Mouse (Mus musculus): ENCODE results near the gene 6820408C15Rik. TPM values are rescaled to one million over a fixed set of nuclear protein-coding genes. Genes with fewer than 3 reads are reported as not detected.
"Not testable (repeated sequence)": the region's sequence is repeated elsewhere in the genome, so short reads cannot be mapped to it uniquely, and the experiment has no call there.

The 6820408C15Rik gene
- polyA plus RNA-seq, 1 experiment from 2014 or later: 0.24 TPM

DNA sequence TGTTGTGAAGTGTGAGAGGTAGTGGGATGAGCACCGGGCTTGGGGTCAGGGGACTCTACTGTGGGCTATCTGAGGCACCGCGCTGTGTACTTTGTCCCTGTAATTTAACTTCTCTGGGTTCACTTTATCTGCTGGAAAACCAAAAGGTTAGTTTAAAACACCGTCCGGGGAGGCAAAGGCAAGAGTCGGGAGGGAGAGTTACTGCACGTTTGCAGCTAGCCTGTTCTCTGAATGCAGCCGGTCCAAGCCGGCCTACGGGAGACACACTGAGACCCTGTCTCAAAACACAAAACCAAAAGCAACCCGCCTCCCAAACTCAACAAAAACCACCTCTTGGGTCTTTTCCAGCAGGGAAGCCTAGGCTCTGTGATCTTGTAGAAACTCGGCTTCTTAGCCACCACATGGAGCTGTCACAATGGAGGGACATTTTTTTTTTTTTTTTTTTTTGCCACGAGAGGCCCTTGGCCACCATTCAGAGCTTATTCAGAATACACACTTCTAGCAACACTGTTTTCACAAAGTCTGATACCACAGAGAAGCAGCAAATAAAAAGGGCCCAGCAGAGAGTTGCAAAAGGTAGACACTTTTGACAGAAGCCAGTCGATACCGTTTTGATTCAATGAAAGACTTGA lies 2.7 kb upstream of the 6820408C15Rik start:
- peak overlapping the region; percentile 99 for H3K9ac ChIP-seq (replicated peaks)
- no peaks in the 10 kb centered on the region for H3K27me3 ChIP-seq
- H3K9me3 ChIP-seq: peaks cover 8% of the 10 kb centered on the region; the same call in 1 of the 2 replicates
- ATAC-seq (ENCODE audit: insufficient number of reproducible peaks, insufficient read depth, low FRiP score, low TSS enrichment, low read depth): no peak
- H3K27ac ChIP-seq: peak overlapping the region; percentile 99
- H3K36me3 ChIP-seq: no peaks in the 10 kb centered on the region
- peaks cover 41% of the 10 kb centered on the region for H3K4me1 ChIP-seq (replicated peaks)
- 6% methylated on average over 15 of the region's 15 CpGs for WGBS
- peak overlapping the region; percentile 95 for H3K4me2 ChIP-seq
- peak overlapping the region; percentile 89 for H3K4me3 ChIP-seq (replicated peaks)

DNA sequence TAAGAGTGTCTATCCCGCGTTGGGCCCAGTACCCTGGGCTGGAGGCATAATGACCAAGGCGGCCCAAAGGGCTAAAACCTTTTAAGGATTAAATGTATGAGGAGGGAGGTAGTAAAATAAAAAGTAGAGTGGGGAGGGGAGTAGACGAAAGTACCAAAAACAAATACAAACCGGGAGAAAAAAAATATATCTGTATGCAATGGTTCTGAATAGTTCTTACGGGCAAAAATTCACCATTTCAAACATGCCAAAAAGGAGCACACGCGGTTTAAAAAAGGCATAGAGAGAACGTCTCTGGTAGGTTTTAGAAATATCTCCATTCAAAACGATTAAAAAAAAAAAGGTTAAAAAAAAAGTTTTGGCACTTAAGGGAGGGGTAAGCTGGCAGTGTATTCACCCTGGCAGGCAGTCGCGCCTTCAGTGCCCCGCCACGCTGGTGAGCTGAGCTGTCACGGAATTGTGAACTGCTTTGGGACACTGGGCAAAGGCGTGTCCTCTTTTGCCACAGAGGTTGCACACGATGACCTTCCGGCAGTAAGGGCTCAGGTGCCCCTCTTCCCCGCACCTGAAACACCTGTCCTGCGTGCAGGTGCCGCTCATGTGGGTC lies 2.1 kb upstream of the 6820408C15Rik start:
- WGBS: 2% methylated on average over 21 of the region's 21 CpGs
- Histone ChIP-seq H3K4me3 (replicated peaks) (peak overlapping the region; percentile 89), H3K9me3 (peaks cover 8% of the 10 kb centered on the region; the same call in 1 of the 2 replicates), H3K4me2 (peak overlapping the region; percentile 95), H3K9ac (replicated peaks) (peak overlapping the region; percentile 99), H3K27me3 (no peaks in the 10 kb centered on the region), H3K36me3 (no peaks in the 10 kb centered on the region), H3K27ac (peak overlapping the region; percentile 99), H3K4me1 (replicated peaks) (peaks cover 41% of the 10 kb centered on the region)
- ATAC-seq (ENCODE audit: insufficient number of reproducible peaks, insufficient read depth, low FRiP score, low TSS enrichment, low read depth): no peak

DNA sequence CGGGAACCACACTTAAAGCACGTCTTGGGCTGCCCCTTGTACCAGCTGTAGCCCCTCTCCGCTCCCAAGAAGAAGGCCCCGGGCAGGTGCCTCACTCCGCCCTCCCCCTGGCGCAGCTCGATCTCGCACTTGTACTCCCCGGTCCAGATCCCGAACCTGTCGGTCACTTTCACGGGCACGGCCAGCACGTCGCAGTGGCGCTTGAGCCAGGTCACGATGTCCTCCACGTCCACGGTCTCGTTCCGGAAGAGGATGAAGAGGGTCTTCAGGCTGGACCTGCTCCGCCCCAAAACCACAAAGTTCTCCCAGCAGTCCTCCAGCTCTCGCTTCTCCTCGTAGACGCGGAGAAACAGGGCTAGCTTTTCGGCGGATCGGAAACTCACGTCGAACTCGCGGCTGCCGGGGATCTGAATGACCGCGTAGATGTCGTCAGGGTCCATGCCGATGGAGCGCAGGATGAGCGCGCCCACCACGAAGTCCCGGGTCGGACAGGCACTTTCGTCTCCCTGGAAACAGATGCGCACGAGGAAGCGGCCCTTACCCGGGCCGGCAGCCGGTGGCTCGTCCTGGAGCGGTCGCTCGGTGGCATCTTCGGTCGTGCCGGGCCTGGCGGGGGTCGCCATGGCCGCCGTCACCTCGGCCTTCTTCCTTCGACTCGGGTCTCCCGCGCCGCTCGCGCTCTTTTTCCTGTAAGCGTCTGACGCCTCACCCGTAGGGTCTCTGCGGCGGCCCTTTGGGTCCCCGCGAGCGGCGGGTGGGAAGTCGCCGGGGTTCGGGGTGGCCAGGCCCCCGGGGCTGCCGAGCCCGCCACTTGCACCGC lies 1.4 kb upstream of the 6820408C15Rik start:
- no peak for ATAC-seq (ENCODE audit: insufficient number of reproducible peaks, insufficient read depth, low FRiP score, low TSS enrichment, low read depth)
- H3K4me3 ChIP-seq (replicated peaks): peak overlapping the region; percentile 89
- H3K4me1 ChIP-seq (replicated peaks): peaks cover 41% of the 10 kb centered on the region
- peak overlapping the region; percentile 99 for H3K9ac ChIP-seq (replicated peaks)
- no peaks in the 10 kb centered on the region for H3K36me3 ChIP-seq
- 1% methylated on average over 86 of the region's 86 CpGs for WGBS
- peak overlapping the region; percentile 95 for H3K4me2 ChIP-seq
- H3K9me3 ChIP-seq: peaks cover 8% of the 10 kb centered on the region; the same call in 1 of the 2 replicates
- H3K27me3 ChIP-seq: no peaks in the 10 kb centered on the region
- H3K27ac ChIP-seq: peak overlapping the region; percentile 99

DNA sequence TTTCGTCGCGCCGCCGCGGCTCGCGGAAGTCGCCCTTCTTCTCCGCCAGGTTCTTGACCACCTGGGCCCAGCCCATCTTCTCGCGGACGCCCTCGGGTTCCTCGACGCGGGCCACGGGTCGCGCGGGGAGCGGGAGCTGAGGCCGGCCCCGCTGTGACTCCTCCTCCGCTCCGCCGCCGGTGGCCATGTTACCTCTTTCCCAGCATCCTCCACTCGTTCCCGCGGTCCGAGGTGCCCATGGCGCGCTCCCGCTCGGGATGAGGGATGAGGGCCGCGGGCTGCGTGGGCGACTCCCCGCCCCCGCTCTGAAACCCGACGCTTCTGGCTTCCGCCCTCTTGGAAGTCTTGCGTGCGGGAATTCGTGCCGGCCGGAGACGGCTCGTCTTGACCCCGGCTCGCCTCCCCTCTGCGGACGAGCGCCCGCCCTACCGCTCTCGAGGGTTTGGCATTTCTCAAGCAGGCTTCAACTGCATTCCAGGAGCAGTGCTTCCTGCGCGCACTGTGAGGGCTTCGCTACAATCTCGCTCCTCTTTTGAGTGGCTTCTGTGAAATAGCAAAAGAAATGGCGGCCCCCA lies 709 bp upstream of the 6820408C15Rik start, which contains the start of gene Zcchc3:
Gene Zcchc3, minus strand, starts transcription at position 437 of the 575 bp plus-strand sequence.
- peak within 1 kb of the TSS; percentile 89 for H3K4me3 ChIP-seq (replicated peaks)
- no peaks in the 10 kb centered on the region for H3K27me3 ChIP-seq
- peaks cover 10% of the 10 kb centered on the region; the same call in 1 of the 2 replicates for H3K9me3 ChIP-seq
- peak within 1 kb of the TSS; percentile 99 for H3K27ac ChIP-seq
- H3K4me1 ChIP-seq (replicated peaks): peaks cover 36% of the 10 kb centered on the region
- peak; percentile 65 for ATAC-seq (ENCODE audit: insufficient number of reproducible peaks, insufficient read depth, low FRiP score, low TSS enrichment, low read depth)
- H3K9ac ChIP-seq (replicated peaks): peak within 1 kb of the TSS; percentile 99
- peak within 1 kb of the TSS; percentile 95 for H3K4me2 ChIP-seq
- H3K36me3 ChIP-seq: no peaks in the 10 kb centered on the region
- under 1% methylated on average over 56 of the region's 65 CpGs for WGBS

DNA sequence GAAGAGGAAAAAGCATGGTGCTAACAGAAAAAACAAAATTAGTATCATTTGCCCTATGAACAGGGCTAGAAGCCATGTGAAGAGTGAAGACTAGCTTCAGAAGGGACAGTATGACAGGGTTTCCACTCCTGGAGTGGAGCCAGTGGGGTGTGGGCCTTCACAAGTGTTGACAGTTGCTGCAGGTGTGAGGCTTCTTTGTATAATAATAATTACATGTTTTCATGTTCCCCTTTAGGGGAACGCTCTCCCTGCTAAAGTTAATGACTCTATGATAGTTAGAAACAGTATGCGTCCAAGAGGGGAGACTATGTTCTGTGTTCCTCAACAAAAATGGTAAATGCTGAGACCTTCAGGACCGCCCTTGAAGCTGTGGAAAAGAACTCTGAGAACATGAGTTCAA lies 399 bp downstream of the 6820408C15Rik start:
- H3K27me3 ChIP-seq: no peaks in the 10 kb centered on the region
- H3K4me3 ChIP-seq (replicated peaks): peak overlapping the region; percentile 89; the same call in 1 of the 2 replicates
- H3K27ac ChIP-seq: peak overlapping the region; percentile 99
- no peak overlapping the region for H3K9ac ChIP-seq (replicated peaks)
- peak overlapping the region; percentile 95 for H3K4me2 ChIP-seq
- H3K36me3 ChIP-seq: no peaks in the 10 kb centered on the region
- H3K9me3 ChIP-seq: peaks cover 16% of the 10 kb centered on the region; the same call in 1 of the 2 replicates
- H3K4me1 ChIP-seq (replicated peaks): peaks cover 25% of the 10 kb centered on the region
- no peak for ATAC-seq (ENCODE audit: insufficient number of reproducible peaks, insufficient read depth, low FRiP score, low TSS enrichment, low read depth)
- 93% methylated on average over 3 of the region's 3 CpGs for WGBS

DNA sequence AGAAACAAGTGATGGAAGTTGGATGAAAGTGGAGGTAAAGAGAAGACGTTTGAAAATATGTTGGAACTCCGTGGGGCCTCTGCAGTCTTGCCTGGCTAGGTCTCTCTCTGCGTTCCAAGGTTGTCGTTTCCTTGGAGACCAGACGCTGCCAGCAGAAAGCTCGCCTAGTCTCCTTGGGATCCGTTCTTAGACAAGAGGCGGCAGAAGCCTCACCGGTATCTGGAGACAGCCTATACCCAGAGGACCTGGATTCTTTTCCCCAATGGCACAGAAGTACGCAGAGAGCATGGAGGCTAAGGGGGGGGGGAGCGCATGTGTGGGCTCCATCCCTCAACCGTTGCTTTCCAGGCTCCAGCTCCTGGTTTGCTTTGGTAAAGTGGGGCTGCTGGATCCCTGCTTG lies 12.1 kb downstream of the 6820408C15Rik start:
- ATAC-seq (ENCODE audit: insufficient number of reproducible peaks, insufficient read depth, low FRiP score, low TSS enrichment, low read depth): no peak
- Histone ChIP-seq H3K36me3 (no peaks in the 10 kb centered on the region), H3K27ac (no peak overlapping the region), H3K27me3 (no peaks in the 10 kb centered on the region), H3K9me3 (peaks cover 5% of the 10 kb centered on the region; the same call in 1 of the 2 replicates), H3K4me2 (peak overlapping the region; percentile 45), H3K4me3 (replicated peaks) (0 out of 2 replicates have a peak overlapping the region, but pooled peaks have one; percentile 3), H3K4me1 (replicated peaks) (peaks cover 8% of the 10 kb centered on the region), H3K9ac (replicated peaks) (no peak overlapping the region)
- WGBS: 7% methylated on average over 12 of the region's 12 CpGs

DNA sequence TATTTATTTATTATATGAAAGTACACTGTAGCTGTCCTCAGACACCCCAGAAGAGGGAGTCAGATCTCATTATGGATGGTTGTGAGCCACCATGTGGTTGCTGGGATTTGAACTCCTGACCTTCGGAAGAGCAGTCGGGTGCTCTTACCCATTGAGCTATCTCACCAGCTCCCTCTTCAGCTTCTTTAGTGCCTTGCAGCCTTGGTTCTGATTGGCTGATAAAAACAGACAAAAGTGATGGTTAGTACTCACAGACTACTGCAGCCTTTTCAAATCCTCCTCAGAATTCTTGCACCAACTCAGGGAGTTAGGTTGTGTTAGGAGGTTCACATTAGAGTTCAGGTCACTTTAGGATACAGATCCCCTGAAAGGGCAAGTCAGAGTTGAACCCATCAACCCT lies 13.1 kb downstream of the 6820408C15Rik start:
- H3K4me3 ChIP-seq (replicated peaks); H3K27ac ChIP-seq; H3K36me3 ChIP-seq; H3K27me3 ChIP-seq; H3K9me3 ChIP-seq; ATAC-seq (ENCODE audit: insufficient number of reproducible peaks, insufficient read depth, low FRiP score, low TSS enrichment, low read depth); H3K9ac ChIP-seq (replicated peaks); H3K4me1 ChIP-seq (replicated peaks); H3K4me2 ChIP-seq: not testable (repeated sequence)
- WGBS: 86% methylated on average over 2 of the region's 2 CpGs

DNA sequence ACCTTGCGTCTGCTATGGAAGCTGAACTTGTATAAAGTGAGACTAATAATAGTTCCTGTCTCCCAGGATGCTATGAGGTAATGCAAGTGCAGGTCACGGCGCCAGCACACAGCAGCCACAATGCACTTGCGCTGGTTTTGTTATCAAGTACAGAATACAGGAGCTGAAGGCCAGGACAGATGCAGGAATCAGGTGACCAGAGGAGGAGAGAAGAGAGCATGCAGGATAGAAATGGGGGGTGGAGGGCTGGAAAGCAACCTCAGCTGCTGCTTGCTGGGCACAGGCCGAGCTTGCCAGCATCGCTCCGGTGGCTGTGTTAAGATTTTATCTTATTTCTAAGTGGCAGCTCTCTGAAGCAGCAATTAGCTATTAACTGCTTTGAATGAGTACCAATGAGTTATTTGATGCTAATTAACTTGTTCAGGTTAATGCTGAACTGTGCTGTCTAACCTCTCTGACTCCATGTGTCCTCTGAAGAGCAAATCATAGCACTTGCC lies 21.1 kb downstream of the 6820408C15Rik start:
- H3K27ac ChIP-seq: no peak overlapping the region
- no peaks in the 10 kb centered on the region; the same call in 1 of the 2 replicates for H3K27me3 ChIP-seq
- H3K4me1 ChIP-seq (replicated peaks): peaks cover 10% of the 10 kb centered on the region; the same call in 1 of the 2 replicates
- ATAC-seq (ENCODE audit: insufficient number of reproducible peaks, insufficient read depth, low FRiP score, low TSS enrichment, low read depth): no peak
- no peak overlapping the region for H3K4me2 ChIP-seq
- WGBS: 79% methylated on average over 7 of the region's 7 CpGs
- H3K36me3 ChIP-seq: no peaks in the 10 kb centered on the region
- no peak overlapping the region for H3K9ac ChIP-seq (replicated peaks)
- no peak overlapping the region for H3K4me3 ChIP-seq (replicated peaks)
- no peaks in the 10 kb centered on the region for H3K9me3 ChIP-seq

DNA sequence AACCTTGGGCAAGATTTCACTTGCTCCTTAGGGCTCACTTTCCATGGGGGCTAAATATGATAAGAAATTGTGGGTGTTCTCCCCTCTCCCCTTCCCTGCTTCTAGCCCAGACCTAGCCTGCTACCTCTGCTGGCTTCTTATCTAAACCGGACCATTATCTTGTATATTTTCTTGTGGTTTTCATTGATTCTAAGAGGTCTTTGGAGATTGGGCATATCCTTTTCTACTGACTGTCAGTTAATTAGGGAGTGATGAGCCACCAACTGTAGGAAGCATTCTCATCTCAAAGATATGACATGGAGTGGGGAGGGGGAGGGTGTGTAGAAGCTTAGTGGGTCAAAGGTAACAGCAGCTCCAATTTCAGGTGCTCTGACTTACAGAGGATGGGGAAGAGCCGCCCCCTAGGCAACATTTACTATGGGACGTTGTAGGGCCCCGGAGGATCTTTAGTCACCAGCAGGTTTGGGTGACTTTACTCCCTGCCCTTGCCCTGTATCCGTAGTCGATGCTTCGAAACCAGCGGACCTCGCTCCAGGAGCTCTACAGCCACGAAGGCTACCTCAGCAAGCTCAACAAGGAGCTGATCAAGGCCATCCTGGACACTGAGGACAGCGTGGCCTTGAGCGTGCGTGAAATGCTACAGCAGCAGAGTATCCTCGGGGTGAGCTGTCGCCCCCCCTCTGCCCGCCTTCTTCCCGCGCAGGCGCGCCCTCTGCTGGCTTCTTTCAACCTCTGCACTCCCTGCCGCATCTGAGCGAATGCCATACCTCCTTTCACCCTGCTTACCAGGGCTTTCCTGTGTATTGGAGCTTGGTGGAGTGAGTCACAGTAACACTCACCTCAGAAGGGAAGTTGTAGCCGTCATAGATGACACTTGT lies 21.8 kb downstream of the 6820408C15Rik start:
- Histone ChIP-seq H3K27me3 (no peaks in the 10 kb centered on the region; the same call in 1 of the 2 replicates), H3K9me3 (no peaks in the 10 kb centered on the region)
- 4% methylated on average over 23 of the region's 23 CpGs for WGBS

DNA sequence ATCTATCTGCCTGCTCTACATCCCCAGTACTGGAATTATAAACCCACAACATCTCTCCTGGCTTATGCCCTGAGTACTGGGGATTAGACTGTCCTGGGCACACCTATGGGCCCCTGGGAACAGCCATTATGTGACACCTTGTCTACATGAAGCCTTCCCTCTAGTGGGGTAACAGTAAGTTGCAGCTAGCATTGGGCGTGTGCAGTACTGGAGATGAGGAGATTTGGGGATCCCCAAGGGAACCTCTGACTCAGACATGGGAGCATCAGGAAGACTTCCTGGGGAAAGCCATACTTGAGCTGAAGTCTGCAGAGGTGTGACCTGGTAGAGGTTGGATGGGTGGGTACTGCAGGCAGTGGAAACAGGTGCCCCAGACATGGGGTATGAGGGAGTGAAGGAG lies 23.6 kb downstream of the 6820408C15Rik start:
- Histone ChIP-seq H3K27me3 (no peaks in the 10 kb centered on the region; the same call in 1 of the 2 replicates), H3K4me2 (no peak overlapping the region), H3K27ac (no peak overlapping the region), H3K4me1 (replicated peaks) (peaks cover 10% of the 10 kb centered on the region; the same call in 1 of the 2 replicates), H3K36me3 (no peaks in the 10 kb centered on the region), H3K9ac (replicated peaks) (no peak overlapping the region), H3K4me3 (replicated peaks) (no peak overlapping the region), H3K9me3 (no peaks in the 10 kb centered on the region)
- 69% methylated on average over 1 of the region's 1 CpGs for WGBS
- ATAC-seq (ENCODE audit: insufficient number of reproducible peaks, insufficient read depth, low FRiP score, low TSS enrichment, low read depth): no peak

More for the DNA sequence above, 21.8 kb downstream of the 6820408C15Rik start:
- H3K27ac ChIP-seq: no peak overlapping the region
- peak overlapping the region; percentile 38 for H3K4me3 ChIP-seq (replicated peaks)
- peaks cover 10% of the 10 kb centered on the region; the same call in 1 of the 2 replicates for H3K4me1 ChIP-seq (replicated peaks)
- H3K9ac ChIP-seq (replicated peaks): peak overlapping the region; percentile 58
- peak; percentile 52 for ATAC-seq (ENCODE audit: insufficient number of reproducible peaks, insufficient read depth, low FRiP score, low TSS enrichment, low read depth)
- H3K4me2 ChIP-seq: peak overlapping the region; percentile 66
- H3K36me3 ChIP-seq: no peaks in the 10 kb centered on the region

Measured in limb, embryonic 12.5 days (tissue).